In the genomic region with DNA sequence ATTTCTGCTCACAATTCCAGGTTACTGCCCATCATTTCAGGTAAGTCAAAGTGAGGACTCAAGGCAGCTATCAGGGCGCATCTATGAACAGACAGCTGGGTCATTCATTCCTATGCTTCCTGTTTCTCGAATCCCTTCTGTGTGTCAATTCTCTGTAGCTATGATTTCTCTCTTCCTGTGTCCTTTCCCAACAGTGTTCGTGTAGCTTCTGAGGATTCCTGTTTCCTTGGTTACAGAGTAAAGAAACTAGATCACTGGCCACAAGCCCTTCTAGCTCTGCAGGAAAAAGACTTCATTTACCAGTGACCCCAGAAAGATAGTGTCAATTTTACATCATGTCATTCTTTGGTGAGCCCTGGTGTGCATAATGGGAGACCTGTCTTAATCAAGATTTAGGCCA, we compare ENCODE assay signal across 32 mouse cellular contexts.
A peak's percentile ranks its signal among the peaks of the same experiment; 100 is the strongest.
DNase-seq lines count a peak whose midpoint lies in the region; ATAC-seq and TF ChIP-seq lines count a peak whose summit lies in the region.
"Had no signal": no experiment of that assay in that cellular context is flagged by ENCODE, and none has a peak within 500 bp of the region (broad histone marks: within the 10 kb centered on the region; RNA-seq: fewer than 3 reads in every experiment).

No protein-coding gene starts in this region.

- H3K27ac ChIP-seq in hindbrain, embryonic 13.5 days, result peak overlapping the region; percentile 8; the same call in 1 of the 2 replicates
- no peak overlapping the region for H3K27ac ChIP-seq in hindbrain, embryonic 12.5 days
- H3K27ac ChIP-seq in kidney, embryonic 15.5 days, result peak overlapping the region; percentile 41; the same call in 1 of the 2 replicates
- no peak overlapping the region for H3K27ac ChIP-seq in kidney, adult 2 months (ENCODE audit: insufficient read depth, low read depth, low read length)
- H3K27ac ChIP-seq in neural tube, embryonic 13.5 days (replicated peaks), result peak overlapping the region; percentile 59
- peak overlapping the region; percentile 2; the same call in 1 of the 2 replicates for H3K27ac ChIP-seq in neural tube, embryonic 14.5 days (ENCODE audit: low read depth, low read length)
- H3K27ac ChIP-seq: embryonic facial prominence, embryonic 10.5 days; embryonic facial prominence, embryonic 15.5 days; forebrain, embryonic 12.5 days; gastrocnemius, adult 2 months; layer of hippocampus, adult 2 months; left cerebral cortex, adult 2 months; limb, embryonic 13.5 days; lung, embryonic 15.5 days; midbrain, embryonic 12.5 days; stomach, postnatal 0 days had no signal

- no peaks in the 10 kb centered on the region for H3K27me3 ChIP-seq in hindbrain, embryonic 13.5 days
- no peaks in the 10 kb centered on the region for H3K27me3 ChIP-seq in hindbrain, embryonic 12.5 days
- H3K27me3 ChIP-seq in kidney, embryonic 15.5 days, result no peaks in the 10 kb centered on the region
- H3K27me3 ChIP-seq in kidney, adult 2 months (replicated peaks; ENCODE audit: control insufficient read depth, insufficient read depth, low read length), result no peaks in the 10 kb centered on the region
- H3K27me3 ChIP-seq in neural tube, embryonic 13.5 days, result no peaks in the 10 kb centered on the region
- H3K27me3 ChIP-seq in neural tube, embryonic 14.5 days (ENCODE audit: control insufficient read depth, insufficient read depth, low read length), result no peaks in the 10 kb centered on the region
- H3K27me3 ChIP-seq: embryonic facial prominence, embryonic 15.5 days; forebrain, embryonic 12.5 days; heart, embryonic 12.5 days; limb, embryonic 13.5 days; lung, embryonic 15.5 days; midbrain, embryonic 12.5 days had no signal

- ATAC-seq in hindbrain, embryonic 13.5 days (ENCODE audit: low FRiP score), result no peak
- ATAC-seq in hindbrain, embryonic 12.5 days (ENCODE audit: low FRiP score), result no peak
- no peak for ATAC-seq in kidney, embryonic 15.5 days (replicated peaks; ENCODE audit: low FRiP score)
- no peak for ATAC-seq in neural tube, embryonic 13.5 days (ENCODE audit: low read depth)
- no peak for ATAC-seq in neural tube, embryonic 14.5 days (ENCODE audit: low read depth)
- ATAC-seq: CD4-positive, CD25-positive, alpha-beta regulatory T cell, adult 4 months had no signal

- H3K4me1 ChIP-seq in hindbrain, embryonic 13.5 days (replicated peaks), result peaks cover 3% of the 10 kb centered on the region; the same call in 1 of the 2 replicates
- 0 out of 2 replicates have a peak, but pooled peaks cover 3% of the 10 kb centered on the region for H3K4me1 ChIP-seq in hindbrain, embryonic 12.5 days
- H3K4me1 ChIP-seq in kidney, embryonic 15.5 days, result 0 out of 2 replicates have a peak, but pooled peaks cover 12% of the 10 kb centered on the region
- no peaks in the 10 kb centered on the region for H3K4me1 ChIP-seq in kidney, adult 2 months (ENCODE audit: control insufficient read depth, insufficient read depth, low read length)
- H3K4me1 ChIP-seq in neural tube, embryonic 13.5 days (replicated peaks), result peaks cover 21% of the 10 kb centered on the region
- no peaks in the 10 kb centered on the region; the same call in 1 of the 2 replicates for H3K4me1 ChIP-seq in neural tube, embryonic 14.5 days (ENCODE audit: control insufficient read depth, insufficient read depth, low read length)
- H3K4me1 ChIP-seq: embryonic facial prominence, embryonic 15.5 days; lung, embryonic 15.5 days; midbrain, embryonic 12.5 days had no signal

- H3K4me2 ChIP-seq in hindbrain, embryonic 13.5 days, result no peak overlapping the region
- H3K4me2 ChIP-seq in hindbrain, embryonic 12.5 days (replicated peaks), result no peak overlapping the region
- H3K4me2 ChIP-seq in kidney, embryonic 15.5 days, result no peak overlapping the region
- no peak overlapping the region for H3K4me2 ChIP-seq in neural tube, embryonic 13.5 days
- no peak overlapping the region for H3K4me2 ChIP-seq in neural tube, embryonic 14.5 days (ENCODE audit: low read depth, low read length)
- H3K4me2 ChIP-seq: embryonic facial prominence, embryonic 15.5 days; forebrain, embryonic 12.5 days; heart, embryonic 12.5 days; limb, embryonic 13.5 days; liver, embryonic 11.5 days; lung, embryonic 15.5 days; midbrain, embryonic 12.5 days had no signal

- WGBS in hindbrain, embryonic 13.5 days, result 67% methylated on average over 3 of the region's 3 CpGs
- 71% methylated on average over 3 of the region's 3 CpGs for WGBS in hindbrain, embryonic 12.5 days
- 44% methylated on average over 3 of the region's 3 CpGs for WGBS in kidney, embryonic 15.5 days
- 40% methylated on average over 3 of the region's 3 CpGs for WGBS in kidney, adult 2 months
- WGBS in neural tube, embryonic 13.5 days, result 67% methylated on average over 3 of the region's 3 CpGs
- WGBS in neural tube, embryonic 14.5 days, result 59% methylated on average over 3 of the region's 3 CpGs

- H3K9me3 ChIP-seq in hindbrain, embryonic 13.5 days, result no peaks in the 10 kb centered on the region
- no peaks in the 10 kb centered on the region for H3K9me3 ChIP-seq in hindbrain, embryonic 12.5 days (replicated peaks)
- no peaks in the 10 kb centered on the region for H3K9me3 ChIP-seq in kidney, embryonic 15.5 days (replicated peaks)
- no peaks in the 10 kb centered on the region for H3K9me3 ChIP-seq in neural tube, embryonic 13.5 days
- H3K9me3 ChIP-seq in neural tube, embryonic 14.5 days (ENCODE audit: control insufficient read depth, low read length), result no peaks in the 10 kb centered on the region
- H3K9me3 ChIP-seq: embryonic facial prominence, embryonic 10.5 days; embryonic facial prominence, embryonic 15.5 days; forebrain, embryonic 12.5 days; heart, embryonic 12.5 days; limb, embryonic 13.5 days; lung, embryonic 15.5 days; midbrain, embryonic 12.5 days had no signal

- TF ChIP-seq POLR2A in kidney, adult 2 months (IDR thresholded peaks at IDR 0.05; ENCODE audit: low read depth, low read length), result no peak

- no peak overlapping the region for H3K4me3 ChIP-seq in hindbrain, embryonic 13.5 days
- H3K4me3 ChIP-seq in hindbrain, embryonic 12.5 days, result no peak overlapping the region
- no peak overlapping the region for H3K4me3 ChIP-seq in kidney, embryonic 15.5 days (replicated peaks)
- H3K4me3 ChIP-seq in kidney, adult 2 months (ENCODE audit: insufficient read depth, low read depth, low read length), result no peak overlapping the region
- H3K4me3 ChIP-seq in neural tube, embryonic 13.5 days, result no peak overlapping the region
- H3K4me3 ChIP-seq in neural tube, embryonic 14.5 days (ENCODE audit: low read depth, low read length), result no peak overlapping the region
- H3K4me3 ChIP-seq: embryonic facial prominence, embryonic 10.5 days; embryonic facial prominence, embryonic 15.5 days; forebrain, embryonic 12.5 days; gastrocnemius, adult 2 months; heart, embryonic 12.5 days; layer of hippocampus, adult 2 months; left cerebral cortex, adult 2 months; limb, embryonic 13.5 days; lung, embryonic 15.5 days; midbrain, embryonic 12.5 days; myocyte had no signal

- no peak for TF ChIP-seq CTCF in kidney, adult 2 months (conservative IDR thresholded peaks at IDR 0.05; ENCODE audit: insufficient read depth, insufficient read length, low read depth, low read length)

- no peaks in the 10 kb centered on the region for H3K36me3 ChIP-seq in hindbrain, embryonic 13.5 days
- H3K36me3 ChIP-seq in hindbrain, embryonic 12.5 days, result no peaks in the 10 kb centered on the region
- no peaks in the 10 kb centered on the region for H3K36me3 ChIP-seq in kidney, embryonic 15.5 days
- no peaks in the 10 kb centered on the region for H3K36me3 ChIP-seq in kidney, adult 2 months (ENCODE audit: control insufficient read depth, insufficient read depth, low read length)
- no peaks in the 10 kb centered on the region for H3K36me3 ChIP-seq in neural tube, embryonic 13.5 days
- H3K36me3 ChIP-seq in neural tube, embryonic 14.5 days (ENCODE audit: control insufficient read depth, insufficient read depth, low read length), result no peaks in the 10 kb centered on the region
- H3K36me3 ChIP-seq: embryonic facial prominence, embryonic 10.5 days; embryonic facial prominence, embryonic 15.5 days; forebrain, embryonic 12.5 days; heart, embryonic 12.5 days; limb, embryonic 13.5 days; lung, embryonic 15.5 days; midbrain, embryonic 12.5 days had no signal

- no peak for DNase-seq in kidney, adult 2 months
- no peak for DNase-seq in neural tube, embryonic 10.5 days (ENCODE audit: extremely low spot score, low spot score)
- no peak for DNase-seq in thymus, postnatal 0 days (ENCODE audit: low spot score)
- DNase-seq: cerebellum, adult 2 months; cerebellum, postnatal 25 days; gastrocnemius, adult 2 months; gastrocnemius, postnatal 36 days; heart, adult 18-20 months; heart, postnatal 4 days; kidney, adult 9 months; kidney, postnatal 25 days; right cerebral cortex, postnatal 4 days; thymus, adult 18-20 months; thymus, postnatal 36 days had no signal

- no peak overlapping the region for H3K9ac ChIP-seq in hindbrain, embryonic 13.5 days
- no peak overlapping the region for H3K9ac ChIP-seq in hindbrain, embryonic 12.5 days
- no peak overlapping the region for H3K9ac ChIP-seq in kidney, embryonic 15.5 days
- H3K9ac ChIP-seq in neural tube, embryonic 13.5 days, result no peak overlapping the region
- H3K9ac ChIP-seq in neural tube, embryonic 14.5 days (replicated peaks; ENCODE audit: low read depth, low read length), result no peak overlapping the region
- H3K9ac ChIP-seq: embryonic facial prominence, embryonic 15.5 days; forebrain, embryonic 12.5 days; heart, embryonic 12.5 days; limb, embryonic 13.5 days; lung, embryonic 15.5 days; midbrain, embryonic 12.5 days had no signal

Comparison
In these comparisons a context has a peak if more than half of its experiments do, and no peak if none do; other contexts are left out.
1. H3K27ac ChIP-seq: peak in hindbrain, embryonic 13.5 days (single experiment), kidney, embryonic 15.5 days (single experiment), neural tube, embryonic 13.5 days (single experiment) and neural tube, embryonic 14.5 days (single experiment); none in hindbrain, embryonic 12.5 days (single experiment) and kidney, adult 2 months (single experiment).